Mouse (Mus musculus) lung, postnatal 25 days (tissue): ENCODE data around the gene Col19a1.

ENCODE experiments used
- DNase-seq: peaks from one replicate; pipeline ENCODE4 v3.0.0; 2022; ENCODE audit warnings: low spot score

Col19a1 gene

GRCm38 (mm10) chr1:24458015-24458414, 129.3 kb downstream of the Col19a1 start:
- DNase-seq: no peak

GRCm38 (mm10) chr1:24452572-24453269, 134.6 kb downstream of the Col19a1 start:
- DNase-seq: no peak

GRCm38 (mm10) chr1:24452159-24452558, 135.1 kb downstream of the Col19a1 start:
- DNase-seq: peak; percentile 12

- DNase-seq: no peak
Observed at GRCm38 (mm10) chr1:24437425-24437824, 149.8 kb downstream of the Col19a1 start.

- DNase-seq: no peak
Observed at GRCm38 (mm10) chr1:24428306-24428705, 159.0 kb downstream of the Col19a1 start.

- peak; percentile 2 for DNase-seq
Observed at GRCm38 (mm10) chr1:24378125-24378821, 209.0 kb downstream of the Col19a1 start.

- peak; percentile 3 for DNase-seq
Observed at GRCm38 (mm10) chr1:24374902-24375301, 212.4 kb downstream of the Col19a1 start.

- DNase-seq: no peak
Observed at GRCm38 (mm10) chr1:24373671-24374070, 213.6 kb downstream of the Col19a1 start.

- no peak for DNase-seq
Observed at GRCm38 (mm10) chr1:24372471-24373258, 214.6 kb downstream of the Col19a1 start.

GRCm38 (mm10) chr1:24367570-24368517, 219.4 kb downstream of the Col19a1 start:
- no peak for DNase-seq

GRCm38 (mm10) chr1:24364775-24365174, 222.5 kb downstream of the Col19a1 start:
- no peak for DNase-seq

GRCm38 (mm10) chr1:24361990-24362635, 225.2 kb downstream of the Col19a1 start:
- DNase-seq: no peak

GRCm38 (mm10) chr1:24349462-24350217, 237.6 kb downstream of the Col19a1 start:
- no peak for DNase-seq

GRCm38 (mm10) chr1:24347621-24348160, 239.6 kb downstream of the Col19a1 start:
- no peak for DNase-seq

GRCm38 (mm10) chr1:24337556-24338275, 249.6 kb downstream of the Col19a1 start:
- DNase-seq: no peak

- no peak for DNase-seq
Observed at GRCm38 (mm10) chr1:24336051-24336450, 251.2 kb downstream of the Col19a1 start.

- DNase-seq: no peak
Observed at GRCm38 (mm10) chr1:24316961-24317589, 270.2 kb downstream of the Col19a1 start.

GRCm38 (mm10) chr1:24316490-24316889, 270.8 kb downstream of the Col19a1 start:
- no peak for DNase-seq

- DNase-seq: no peak
Observed at GRCm38 (mm10) chr1:24310847-24311246, 276.4 kb downstream of the Col19a1 start.
